Mouse (Mus musculus): ENCODE data around the gene Rsph14. TPM values are rescaled to one million over a fixed set of nuclear protein-coding genes. Genes with fewer than 3 reads are reported as not detected.

Rsph14 gene
- polyA plus RNA-seq, 1 experiment: not detected

- Histone ChIP-seq H3K27ac (ENCODE audit: insufficient read depth, low read length) (no peak overlapping the region), H3K9me3 (replicated peaks; ENCODE audit: control insufficient read depth, insufficient read depth, low read length, poor library complexity, severe bottlenecking) (no peaks in the 10 kb centered on the region)
Measured at GRCm38 (mm10) chr10:74932487-74932886, 99.9 kb downstream of the Rsph14 start.

GRCm38 (mm10) chr10:74931631-74932030, 100.8 kb downstream of the Rsph14 start:
- TF ChIP-seq POLR2A (IDR thresholded peaks at IDR 0.05; ENCODE audit: insufficient read depth, low read length): no peak
- no peak for TF ChIP-seq EP300 (IDR thresholded peaks at IDR 0.05; ENCODE audit: insufficient read depth, low read depth, low read length)
- no peaks in the 10 kb centered on the region for H3K36me3 ChIP-seq (ENCODE audit: control insufficient read depth, insufficient read depth, low read length, poor library complexity, severe bottlenecking)

More at GRCm38 (mm10) chr10:74932487-74932886, 99.9 kb downstream of the Rsph14 start:
- no peaks in the 10 kb centered on the region for H3K4me1 ChIP-seq (ENCODE audit: control insufficient read depth, insufficient read depth, low read length)
- H3K4me3 ChIP-seq (ENCODE audit: low read depth, low read length): no peak overlapping the region
- no peak overlapping the region for H3K9ac ChIP-seq (ENCODE audit: low read depth, poor library complexity, severe bottlenecking)
- no peaks in the 10 kb centered on the region for H3K36me3 ChIP-seq (ENCODE audit: control insufficient read depth, insufficient read depth, low read length, poor library complexity, severe bottlenecking)
- no peaks in the 10 kb centered on the region for H3K27me3 ChIP-seq (ENCODE audit: control insufficient read depth, insufficient read depth, low read length, poor library complexity, severe bottlenecking)
- TF ChIP-seq EP300 (IDR thresholded peaks at IDR 0.05; ENCODE audit: insufficient read depth, low read depth, low read length): no peak
- TF ChIP-seq POLR2A (IDR thresholded peaks at IDR 0.05; ENCODE audit: insufficient read depth, low read length): no peak
- TF ChIP-seq CTCF (IDR thresholded peaks at IDR 0.05; ENCODE audit: low read depth, low read length): no peak

GRCm38 (mm10) chr10:74930541-74930940, 101.8 kb downstream of the Rsph14 start:
- TF ChIP-seq POLR2A (IDR thresholded peaks at IDR 0.05; ENCODE audit: insufficient read depth, low read length) (no peak), EP300 (IDR thresholded peaks at IDR 0.05; ENCODE audit: insufficient read depth, low read depth, low read length) (no peak), CTCF (IDR thresholded peaks at IDR 0.05; ENCODE audit: low read depth, low read length) (no peak)
- no peak overlapping the region for H3K9ac ChIP-seq (ENCODE audit: low read depth, poor library complexity, severe bottlenecking)
- H3K36me3 ChIP-seq (ENCODE audit: control insufficient read depth, insufficient read depth, low read length, poor library complexity, severe bottlenecking): no peaks in the 10 kb centered on the region
- H3K9me3 ChIP-seq (replicated peaks; ENCODE audit: control insufficient read depth, insufficient read depth, low read length, poor library complexity, severe bottlenecking): no peaks in the 10 kb centered on the region
- no peaks in the 10 kb centered on the region for H3K27me3 ChIP-seq (ENCODE audit: control insufficient read depth, insufficient read depth, low read length, poor library complexity, severe bottlenecking)
- no peak overlapping the region for H3K4me3 ChIP-seq (ENCODE audit: low read depth, low read length)
- no peak overlapping the region for H3K27ac ChIP-seq (ENCODE audit: insufficient read depth, low read length)
- no peaks in the 10 kb centered on the region for H3K4me1 ChIP-seq (ENCODE audit: control insufficient read depth, insufficient read depth, low read length)

More at GRCm38 (mm10) chr10:74931631-74932030, 100.8 kb downstream of the Rsph14 start:
- no peak overlapping the region for H3K9ac ChIP-seq (ENCODE audit: low read depth, poor library complexity, severe bottlenecking)
- H3K27me3 ChIP-seq (ENCODE audit: control insufficient read depth, insufficient read depth, low read length, poor library complexity, severe bottlenecking): no peaks in the 10 kb centered on the region
- H3K4me3 ChIP-seq (ENCODE audit: low read depth, low read length): no peak overlapping the region
- H3K9me3 ChIP-seq (replicated peaks; ENCODE audit: control insufficient read depth, insufficient read depth, low read length, poor library complexity, severe bottlenecking): no peaks in the 10 kb centered on the region
- no peak overlapping the region for H3K27ac ChIP-seq (ENCODE audit: insufficient read depth, low read length)
- no peaks in the 10 kb centered on the region for H3K4me1 ChIP-seq (ENCODE audit: control insufficient read depth, insufficient read depth, low read length)

- no peaks in the 10 kb centered on the region for H3K36me3 ChIP-seq (ENCODE audit: control insufficient read depth, insufficient read depth, low read length, poor library complexity, severe bottlenecking)
- H3K27ac ChIP-seq (ENCODE audit: insufficient read depth, low read length): no peak overlapping the region
- H3K4me1 ChIP-seq (ENCODE audit: control insufficient read depth, insufficient read depth, low read length): no peaks in the 10 kb centered on the region
- no peak overlapping the region for H3K4me3 ChIP-seq (ENCODE audit: low read depth, low read length)
- TF ChIP-seq POLR2A (IDR thresholded peaks at IDR 0.05; ENCODE audit: insufficient read depth, low read length) (no peak), CTCF (IDR thresholded peaks at IDR 0.05; ENCODE audit: low read depth, low read length) (no peak), EP300 (IDR thresholded peaks at IDR 0.05; ENCODE audit: insufficient read depth, low read depth, low read length) (no peak)
- no peaks in the 10 kb centered on the region for H3K9me3 ChIP-seq (replicated peaks; ENCODE audit: control insufficient read depth, insufficient read depth, low read length, poor library complexity, severe bottlenecking)
- H3K27me3 ChIP-seq (ENCODE audit: control insufficient read depth, insufficient read depth, low read length, poor library complexity, severe bottlenecking): no peaks in the 10 kb centered on the region
- no peak overlapping the region for H3K9ac ChIP-seq (ENCODE audit: low read depth, poor library complexity, severe bottlenecking)
Measured at GRCm38 (mm10) chr10:74929578-74929977, 102.8 kb downstream of the Rsph14 start.

GRCm38 (mm10) chr10:74928276-74928675, 104.1 kb downstream of the Rsph14 start:
- no peaks in the 10 kb centered on the region for H3K27me3 ChIP-seq (ENCODE audit: control insufficient read depth, insufficient read depth, low read length, poor library complexity, severe bottlenecking)
- no peak overlapping the region for H3K27ac ChIP-seq (ENCODE audit: insufficient read depth, low read length)
- H3K9me3 ChIP-seq (replicated peaks; ENCODE audit: control insufficient read depth, insufficient read depth, low read length, poor library complexity, severe bottlenecking): no peaks in the 10 kb centered on the region
- TF ChIP-seq EP300 (IDR thresholded peaks at IDR 0.05; ENCODE audit: insufficient read depth, low read depth, low read length) (no peak), CTCF (IDR thresholded peaks at IDR 0.05; ENCODE audit: low read depth, low read length) (no peak), POLR2A (IDR thresholded peaks at IDR 0.05; ENCODE audit: insufficient read depth, low read length) (no peak)
- H3K36me3 ChIP-seq (ENCODE audit: control insufficient read depth, insufficient read depth, low read length, poor library complexity, severe bottlenecking): no peaks in the 10 kb centered on the region
- no peak overlapping the region for H3K4me3 ChIP-seq (ENCODE audit: low read depth, low read length)
- H3K9ac ChIP-seq (ENCODE audit: low read depth, poor library complexity, severe bottlenecking): no peak overlapping the region
- no peaks in the 10 kb centered on the region for H3K4me1 ChIP-seq (ENCODE audit: control insufficient read depth, insufficient read depth, low read length)

- Histone ChIP-seq H3K9me3 (replicated peaks; ENCODE audit: control insufficient read depth, insufficient read depth, low read length, poor library complexity, severe bottlenecking) (no peaks in the 10 kb centered on the region), H3K27me3 (ENCODE audit: control insufficient read depth, insufficient read depth, low read length, poor library complexity, severe bottlenecking) (no peaks in the 10 kb centered on the region), H3K36me3 (ENCODE audit: control insufficient read depth, insufficient read depth, low read length, poor library complexity, severe bottlenecking) (no peaks in the 10 kb centered on the region), H3K4me3 (ENCODE audit: low read depth, low read length) (peak overlapping the region; percentile 72), H3K27ac (ENCODE audit: insufficient read depth, low read length) (no peak overlapping the region), H3K9ac (ENCODE audit: low read depth, poor library complexity, severe bottlenecking) (no peak overlapping the region), H3K4me1 (ENCODE audit: control insufficient read depth, insufficient read depth, low read length) (no peaks in the 10 kb centered on the region)
- no peak for TF ChIP-seq CTCF (IDR thresholded peaks at IDR 0.05; ENCODE audit: low read depth, low read length)
- no peak for TF ChIP-seq POLR2A (IDR thresholded peaks at IDR 0.05; ENCODE audit: insufficient read depth, low read length)
- no peak for TF ChIP-seq EP300 (IDR thresholded peaks at IDR 0.05; ENCODE audit: insufficient read depth, low read depth, low read length)
Measured at GRCm38 (mm10) chr10:74925324-74925723, 107.1 kb downstream of the Rsph14 start.
